8 mouse cellular contexts compared by ENCODE assay signal in genomic region chr4:120589815-120590422, GRCm38 (mm10). TPM values are rescaled to one million over a fixed set of nuclear protein-coding genes. Genes with fewer than 3 reads are reported as not detected.
DNase-seq lines count a peak whose midpoint lies in the region; ATAC-seq lines count a peak whose summit lies in the region.

No protein-coding gene starts in this region.

- H3K27ac ChIP-seq in forebrain, embryonic 14.5 days (ENCODE audit: low read depth, low read length) = no peak overlapping the region
- H3K27ac ChIP-seq in hindbrain, embryonic 13.5 days = no peak overlapping the region

- H3K4me3 ChIP-seq in forebrain, embryonic 14.5 days (ENCODE audit: low read depth, low read length) = no peak overlapping the region
- no peak overlapping the region for H3K4me3 ChIP-seq in hindbrain, embryonic 13.5 days

- peaks cover 3% of the 10 kb centered on the region; the same call in 1 of the 2 replicates for H3K27me3 ChIP-seq in forebrain, embryonic 14.5 days (replicated peaks; ENCODE audit: control insufficient read depth, insufficient read depth, low read length)
- peaks cover 18% of the 10 kb centered on the region for H3K27me3 ChIP-seq in hindbrain, embryonic 13.5 days

- H3K4me1 ChIP-seq in forebrain, embryonic 14.5 days (ENCODE audit: control insufficient read depth, insufficient read depth, low read length) = no peaks in the 10 kb centered on the region
- peaks cover 4% of the 10 kb centered on the region for H3K4me1 ChIP-seq in hindbrain, embryonic 13.5 days (replicated peaks)

- peak; percentile 55 for DNase-seq in MEL-GATA-1-ER (ENCODE audit: extremely low read depth, low read depth)
- DNase-seq in c-Kit-positive CD71-positive TER-119-positive erythroid progenitor cells, embryonic 14.5 days (ENCODE audit: low spot score) = peak; percentile 78
- peak; percentile 87 for DNase-seq in forebrain, embryonic 14.5 days (ENCODE audit: low spot score)
- peak; percentile 40 to 52 for DNase-seq in layer of hippocampus, postnatal 36 days
- DNase-seq in lung, postnatal 25 days (ENCODE audit: low spot score) = peak; percentile 69
- peak; percentile 71 for DNase-seq in right cerebral cortex, adult 2 months (ENCODE audit: low spot score in 2 of 2)
- DNase-seq in yolk sac, embryonic 10.5 days (ENCODE audit: low spot score) = peak; percentile 74

- no peaks in the 10 kb centered on the region for H3K9me3 ChIP-seq in forebrain, embryonic 14.5 days (replicated peaks; ENCODE audit: control insufficient read depth, low read length)
- no peaks in the 10 kb centered on the region for H3K9me3 ChIP-seq in hindbrain, embryonic 13.5 days

- 34% methylated on average over 5 of the region's 5 CpGs for WGBS in forebrain, embryonic 14.5 days
- 35% methylated on average over 5 of the region's 5 CpGs for WGBS in hindbrain, embryonic 13.5 days

- no peaks in the 10 kb centered on the region for H3K36me3 ChIP-seq in forebrain, embryonic 14.5 days (ENCODE audit: control insufficient read depth, insufficient read depth, low read length)
- no peaks in the 10 kb centered on the region for H3K36me3 ChIP-seq in hindbrain, embryonic 13.5 days

- H3K4me2 ChIP-seq in forebrain, embryonic 14.5 days (ENCODE audit: low read length) = no peak overlapping the region
- H3K4me2 ChIP-seq in hindbrain, embryonic 13.5 days = no peak overlapping the region

- no peak overlapping the region for H3K9ac ChIP-seq in forebrain, embryonic 14.5 days (ENCODE audit: low read length)
- H3K9ac ChIP-seq in hindbrain, embryonic 13.5 days = 0 out of 2 replicates have a peak overlapping the region, but pooled peaks have one; percentile 31

- peak; percentile 92 for ATAC-seq in forebrain, embryonic 14.5 days
- ATAC-seq in hindbrain, embryonic 13.5 days (ENCODE audit: low FRiP score) = peak; percentile 91

RNA-seq across cellular contexts. Expression of gene Gm8439, which starts 1.4 kb away (rescaled TPM):
- not detected in 2 replicates for polyA plus RNA-seq in forebrain, embryonic 14.5 days (2014; fragmentation: Nextera tagmentation; extraction: Ambion mirVana)
- polyA plus RNA-seq in hindbrain, embryonic 13.5 days (2015; fragmentation: Nextera tagmentation; extraction: Ambion mirVana) = not detected in 2 replicates
- not detected for total RNA-seq in layer of hippocampus, postnatal 36 days (2021)

RNA-seq across cellular contexts. Expression of gene Ctps, which starts 19.8 kb away (rescaled TPM):
- 108 and 115 TPM in 2 replicates for polyA plus RNA-seq in forebrain, embryonic 14.5 days (2014; fragmentation: Nextera tagmentation; extraction: Ambion mirVana)
- polyA plus RNA-seq in hindbrain, embryonic 13.5 days (2015; fragmentation: Nextera tagmentation; extraction: Ambion mirVana) = 80.6 and 84.0 TPM in 2 replicates
- 10 to 100 TPM; 35.9 to 37.3 TPM for total RNA-seq in layer of hippocampus, postnatal 36 days (2021)

RNA-seq across cellular contexts. Expression of gene Slfnl1, which starts 57.9 kb away (rescaled TPM):
- not detected in 2 replicates for polyA plus RNA-seq in forebrain, embryonic 14.5 days (2014; fragmentation: Nextera tagmentation; extraction: Ambion mirVana)
- not detected in 2 replicates for polyA plus RNA-seq in hindbrain, embryonic 13.5 days (2015; fragmentation: Nextera tagmentation; extraction: Ambion mirVana)
- under 1 TPM; 0.20 to 0.37 TPM for total RNA-seq in layer of hippocampus, postnatal 36 days (2021)
